Mouse (Mus musculus) embryonic facial prominence, embryonic 14.5 days (tissue): ENCODE results near the gene Gm45753. TPM values are rescaled to one million over a fixed set of nuclear protein-coding genes. Genes with fewer than 3 reads are reported as not detected.

ENCODE experiments used
- ATAC-seq: fragments of 200-750 bp; cut with Nextera tagmentation; 2 replicates; pipeline ENCODE4 v1.8.0; 2017; ENCODE audit warnings: low read depth, moderate number of reproducible peaks, moderate TSS enrichment
- DNase-seq: peaks from one replicate; pipeline ENCODE4 v3.0.0-alpha.2; 2015; ENCODE audit warnings: low spot score
- H3K27ac ChIP-seq: fragments of 300-500 bp; sonication (generic); replicated peaks from 2 replicates; pipeline ENCODE4 v1.5.1; 2014; ENCODE audit warnings: low read depth, mild to moderate bottlenecking, low read length, moderate library complexity
- H3K27me3 ChIP-seq: fragments of 300-500 bp; sonication (generic); replicated peaks from 2 replicates; pipeline ENCODE4 v1.6.1; 2014; ENCODE audit warnings: low read length; ENCODE audit not compliant: control insufficient read depth, insufficient read depth
- H3K36me3 ChIP-seq: fragments of 300-500 bp; sonication (generic); 2 replicates; pipeline ENCODE4 v1.6.1; 2014; ENCODE audit warnings: low read length, mixed read lengths; ENCODE audit not compliant: control insufficient read depth, insufficient read depth
- H3K4me1 ChIP-seq: fragments of 300-500 bp; sonication (generic); 2 replicates; pipeline ENCODE4 v1.6.1; 2014; ENCODE audit warnings: antibody characterized with exemption, low read length; ENCODE audit not compliant: control insufficient read depth, insufficient read depth
- H3K4me2 ChIP-seq: fragments of 300-500 bp; sonication (generic); 2 replicates; pipeline ENCODE4 v1.6.1; 2014; ENCODE audit warnings: low read depth, mild to moderate bottlenecking, low read length, moderate library complexity, mixed read lengths
- H3K4me3 ChIP-seq: fragments of 300-500 bp; sonication (generic); 2 replicates; pipeline ENCODE4 v1.5.1; 2014; ENCODE audit warnings: low read depth, mild to moderate bottlenecking, low read length
- H3K9ac ChIP-seq: fragments of 300-500 bp; sonication (generic); 2 replicates; pipeline ENCODE4 v1.6.1; 2014; ENCODE audit warnings: low read depth, mild to moderate bottlenecking, low read length, moderate library complexity, mixed read lengths
- H3K9me3 ChIP-seq: fragments of 300-500 bp; sonication (generic); 2 replicates; pipeline ENCODE4 v1.6.1; 2016; ENCODE audit warnings: low read length; ENCODE audit not compliant: control insufficient read depth
- WGBS: fragments of 180-500 bp; shearing (Covaris S2); extraction: QIAGEN DNeasy Blood & Tissue Kit; methylation state at CpG from one replicate; pipeline ENCODE4 v1.1.7; 2014; 5-methylcytosine and 5-hydroxymethylcytosine counted together
- polyA plus RNA-seq: library from polyadenylated mRNA; unstranded; fragments of >200 nt; fragmentation: Nextera tagmentation; extraction: Ambion mirVana; gene quantifications from 2 replicates; pipeline ENCODE4 v1.2.1, GENCODE M21; 2014

The Gm45753 gene
- polyA plus RNA-seq, 1 experiment from 2014 or later = not detected

- WGBS = 56% methylated on average over 8 of the region's 8 CpGs
- Histone ChIP-seq H3K9me3 (no peaks in the 10 kb centered on the region), H3K4me1 (no peaks in the 10 kb centered on the region), H3K27me3 (no peaks in the 10 kb centered on the region), H3K4me3 (no peak overlapping the region), H3K9ac (no peak overlapping the region), H3K4me2 (no peak overlapping the region), H3K36me3 (no peaks in the 10 kb centered on the region), H3K27ac (no peak overlapping the region)
- DNase-seq = no peak
- ATAC-seq = no peak
Observed at GRCm38 (mm10) chr8:45266993-45267392, 41.3 kb downstream of the Gm45753 start.

- H3K9me3 ChIP-seq = no peaks in the 10 kb centered on the region
Observed at GRCm38 (mm10) chr8:45264918-45265317, 43.3 kb downstream of the Gm45753 start.

DNA sequence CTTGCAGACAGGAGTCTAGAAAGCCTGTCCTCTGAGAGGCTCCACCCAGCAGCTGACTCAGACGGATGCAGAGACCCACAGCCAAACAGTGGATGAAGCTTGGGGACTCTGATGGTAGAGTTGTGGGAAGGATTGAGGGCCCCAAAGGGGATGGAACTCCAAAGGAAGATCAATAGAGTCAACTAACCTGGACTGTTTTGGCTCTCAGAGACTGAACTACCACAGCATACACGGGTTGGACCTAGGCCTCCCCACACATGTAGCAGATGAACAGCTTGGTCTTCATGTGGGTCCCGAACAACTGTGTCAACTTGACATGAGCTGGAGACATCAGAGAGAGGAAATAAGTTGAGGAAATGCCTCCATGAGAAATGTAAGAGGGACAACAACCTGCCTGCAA lies 45.4 kb downstream of the Gm45753 start:
- ATAC-seq (no peak), DNase-seq (no peak)
- no peaks in the 10 kb centered on the region for H3K27me3 ChIP-seq
- H3K4me3 ChIP-seq = no peak overlapping the region
- WGBS = 84% methylated on average over 3 of the region's 3 CpGs
- H3K9me3 ChIP-seq = no peaks in the 10 kb centered on the region
- no peak overlapping the region for H3K4me2 ChIP-seq
- no peak overlapping the region for H3K9ac ChIP-seq
- no peaks in the 10 kb centered on the region for H3K4me1 ChIP-seq
- no peak overlapping the region for H3K27ac ChIP-seq
- H3K36me3 ChIP-seq = no peaks in the 10 kb centered on the region

More at GRCm38 (mm10) chr8:45264918-45265317, 43.3 kb downstream of the Gm45753 start:
- no peak overlapping the region for H3K4me3 ChIP-seq
- H3K4me1 ChIP-seq = no peaks in the 10 kb centered on the region
- no peaks in the 10 kb centered on the region for H3K27me3 ChIP-seq
- no peaks in the 10 kb centered on the region for H3K36me3 ChIP-seq
- H3K9ac ChIP-seq = no peak overlapping the region
- DNase-seq (no peak), ATAC-seq (no peak)
- no peak overlapping the region for H3K4me2 ChIP-seq
- 84% methylated on average over 4 of the region's 4 CpGs for WGBS
- no peak overlapping the region for H3K27ac ChIP-seq

GRCm38 (mm10) chr8:45261920-45262319 lies 46.3 kb downstream of the Gm45753 start, which contains the start of gene F11:
Gene F11 (minus strand): TSS chr8:45262031.
- ATAC-seq (no peak), DNase-seq (no peak)
- 76% methylated on average over 10 of the region's 10 CpGs for WGBS
- Histone ChIP-seq H3K4me3 (no peak within 1 kb of the TSS), H3K27ac (no peak within 1 kb of the TSS), H3K9ac (no peak within 1 kb of the TSS), H3K9me3 (no peaks in the 10 kb centered on the region), H3K4me2 (no peak within 1 kb of the TSS), H3K27me3 (no peaks in the 10 kb centered on the region), H3K4me1 (no peaks in the 10 kb centered on the region), H3K36me3 (no peaks in the 10 kb centered on the region)

GRCm38 (mm10) chr8:45258421-45258820 lies 49.8 kb downstream of the Gm45753 start:
- ATAC-seq (no peak), DNase-seq (no peak)
- no peaks in the 10 kb centered on the region for H3K27me3 ChIP-seq
- whole genome bisulfite sequencing = 75% methylated on average over 8 of the region's 8 CpGs
- no peaks in the 10 kb centered on the region for H3K9me3 ChIP-seq
- H3K4me2 ChIP-seq = no peak overlapping the region
- H3K36me3 ChIP-seq = no peaks in the 10 kb centered on the region
- no peaks in the 10 kb centered on the region for H3K4me1 ChIP-seq
- H3K27ac ChIP-seq = no peak overlapping the region
- no peak overlapping the region for H3K4me3 ChIP-seq
- no peak overlapping the region for H3K9ac ChIP-seq

- no peak overlapping the region for H3K27ac ChIP-seq
- no peak overlapping the region for H3K4me2 ChIP-seq
- no peak overlapping the region for H3K4me3 ChIP-seq
- no peaks in the 10 kb centered on the region for H3K36me3 ChIP-seq
- H3K9me3 ChIP-seq = no peaks in the 10 kb centered on the region
- ATAC-seq (no peak), DNase-seq (no peak)
- no peaks in the 10 kb centered on the region for H3K27me3 ChIP-seq
- WGBS = 83% methylated on average over 12 of the region's 12 CpGs
- H3K9ac ChIP-seq = no peak overlapping the region
- H3K4me1 ChIP-seq = no peaks in the 10 kb centered on the region
Observed at GRCm38 (mm10) chr8:45255040-45255439, 53.2 kb downstream of the Gm45753 start.

- Histone ChIP-seq H3K9ac (no peak overlapping the region), H3K27me3 (no peaks in the 10 kb centered on the region), H3K4me1 (no peaks in the 10 kb centered on the region), H3K27ac (no peak overlapping the region), H3K36me3 (no peaks in the 10 kb centered on the region), H3K4me2 (no peak overlapping the region), H3K4me3 (no peak overlapping the region), H3K9me3 (no peaks in the 10 kb centered on the region)
- DNase-seq (no peak), ATAC-seq (no peak)
- 77% methylated on average over 8 of the region's 8 CpGs for WGBS
Observed at GRCm38 (mm10) chr8:45254194-45254842, 53.9 kb downstream of the Gm45753 start.

DNA sequence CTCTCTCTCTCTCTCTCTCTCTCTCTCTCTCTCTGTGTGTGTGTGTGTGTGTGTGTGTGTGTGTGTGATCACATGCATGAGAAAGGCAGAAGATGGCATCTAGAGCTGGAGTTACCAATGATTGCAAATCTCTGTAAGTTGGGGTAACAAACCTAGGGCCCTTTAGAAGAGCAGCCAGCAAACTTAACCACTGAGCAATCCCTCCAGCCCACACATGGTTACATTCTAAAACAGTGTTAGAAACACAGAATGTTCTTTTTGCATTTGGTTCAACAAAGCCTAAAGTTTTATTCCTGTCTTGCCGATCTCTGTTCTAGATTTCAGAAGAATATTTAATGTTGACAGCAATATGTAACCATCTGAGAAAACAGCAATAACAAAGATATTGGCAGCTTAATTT lies 54.7 kb downstream of the Gm45753 start:
- H3K4me1 ChIP-seq = no peaks in the 10 kb centered on the region
- no peak overlapping the region for H3K4me3 ChIP-seq
- DNase-seq (no peak), ATAC-seq (no peak)
- no peak overlapping the region for H3K9ac ChIP-seq
- no peak overlapping the region for H3K4me2 ChIP-seq
- H3K27ac ChIP-seq = no peak overlapping the region
- no peaks in the 10 kb centered on the region for H3K27me3 ChIP-seq
- H3K9me3 ChIP-seq = no peaks in the 10 kb centered on the region
- H3K36me3 ChIP-seq = no peaks in the 10 kb centered on the region
- WGBS = 95% methylated on average over 1 of the region's 1 CpGs

GRCm38 (mm10) chr8:45253111-45253510 lies 55.2 kb downstream of the Gm45753 start:
- no peak overlapping the region for H3K4me2 ChIP-seq

More at GRCm38 (mm10) chr8:45253111-45253510, 55.2 kb downstream of the Gm45753 start:
- no peaks in the 10 kb centered on the region for H3K9me3 ChIP-seq
- no peak overlapping the region for H3K9ac ChIP-seq
- no peaks in the 10 kb centered on the region for H3K4me1 ChIP-seq
- no peaks in the 10 kb centered on the region for H3K27me3 ChIP-seq
- no peaks in the 10 kb centered on the region for H3K36me3 ChIP-seq
- H3K4me3 ChIP-seq = no peak overlapping the region
- DNase-seq (no peak), ATAC-seq (no peak)
- 54% methylated on average over 2 of the region's 2 CpGs for WGBS
- no peak overlapping the region for H3K27ac ChIP-seq
